Mouse (Mus musculus): Measurements from ENCODE around the gene Cd86. TPM values are rescaled to one million over a fixed set of nuclear protein-coding genes. Genes with fewer than 3 reads are reported as not detected.

Gene Cd86
- polyA plus RNA-seq, 2 experiments: 1.7 to 2.4 TPM

DNA sequence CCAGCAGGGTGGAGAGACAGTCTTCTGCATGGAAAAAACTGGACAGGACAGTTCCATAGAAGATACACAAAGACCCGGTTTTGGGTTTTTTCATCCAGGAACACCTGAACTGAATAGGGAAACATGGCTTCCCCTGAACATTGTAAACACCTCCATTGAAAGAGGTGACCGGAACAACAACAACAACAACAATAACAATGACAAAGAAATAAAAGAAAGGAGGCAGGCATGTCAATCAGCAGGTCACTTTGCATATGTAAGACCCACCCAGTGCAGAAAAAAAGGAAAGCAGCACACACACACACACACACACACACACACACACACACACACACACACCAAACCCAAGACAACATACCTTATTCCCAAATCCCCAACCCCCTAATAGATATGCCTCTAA lies 52.2 kb downstream of the Cd86 start:
- Histone ChIP-seq H3K4me3 (replicated peaks; ENCODE audit: low read length) (no peak overlapping the region), H3K4me1 (ENCODE audit: control insufficient read depth, insufficient read depth, low read length) (no peaks in the 10 kb centered on the region), H3K4me2 (replicated peaks; ENCODE audit: low read depth, low read length, severe bottlenecking) (no peak overlapping the region), H3K27ac (replicated peaks; ENCODE audit: low read depth, low read length) (no peak overlapping the region), H3K36me3 (ENCODE audit: control insufficient read depth, insufficient read depth, low read length) (no peaks in the 10 kb centered on the region), H3K9me3 (ENCODE audit: control insufficient read depth, low read length) (no peaks in the 10 kb centered on the region), H3K9ac (ENCODE audit: low read depth, low read length, severe bottlenecking) (no peak overlapping the region), H3K27me3 (ENCODE audit: control insufficient read depth, insufficient read depth, low read length) (no peaks in the 10 kb centered on the region)
- no peak for ATAC-seq (ENCODE audit: low FRiP score, low read depth)
- WGBS: 92% methylated on average over 2 of the region's 2 CpGs
- no peak for TF ChIP-seq POLR2A (IDR thresholded peaks at IDR 0.05; ENCODE audit: borderline replicate concordance, extremely low read depth, insufficient read depth, insufficient read length)
- no peak for DNase-seq (ENCODE audit: low spot score)

DNA sequence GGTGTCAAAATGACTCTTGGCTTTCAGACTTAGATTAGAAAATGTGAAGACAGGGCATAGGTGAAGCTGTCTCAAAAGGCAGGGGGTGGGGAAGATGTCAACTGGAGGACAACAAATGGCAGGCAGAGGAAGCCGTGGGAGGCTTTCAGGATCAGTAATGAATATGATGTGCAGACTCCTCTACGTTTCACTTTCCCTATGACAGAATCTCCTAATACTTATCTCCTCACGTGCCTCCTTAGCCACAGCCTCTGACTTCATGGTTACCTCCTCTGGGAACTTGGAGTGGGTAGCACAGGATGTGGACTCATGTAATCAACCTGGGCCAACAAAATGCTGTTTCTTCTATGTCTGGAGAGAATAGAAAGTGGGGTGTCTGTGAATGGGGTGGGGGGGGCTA lies 63.2 kb downstream of the Cd86 start:
- WGBS: 70% methylated on average over 3 of the region's 3 CpGs
- Histone ChIP-seq H3K4me1 (ENCODE audit: control insufficient read depth, insufficient read depth, low read length) (no peaks in the 10 kb centered on the region), H3K9ac (ENCODE audit: low read depth, low read length, severe bottlenecking) (no peak overlapping the region), H3K4me3 (replicated peaks; ENCODE audit: low read length) (no peak overlapping the region), H3K36me3 (ENCODE audit: control insufficient read depth, insufficient read depth, low read length) (no peaks in the 10 kb centered on the region), H3K4me2 (replicated peaks; ENCODE audit: low read depth, low read length, severe bottlenecking) (no peak overlapping the region), H3K9me3 (ENCODE audit: control insufficient read depth, low read length) (no peaks in the 10 kb centered on the region), H3K27me3 (ENCODE audit: control insufficient read depth, insufficient read depth, low read length) (no peaks in the 10 kb centered on the region), H3K27ac (replicated peaks; ENCODE audit: low read depth, low read length) (no peak overlapping the region)
- DNase-seq (ENCODE audit: low spot score): no peak
- TF ChIP-seq POLR2A (IDR thresholded peaks at IDR 0.05; ENCODE audit: borderline replicate concordance, extremely low read depth, insufficient read depth, insufficient read length): no peak
- no peak for ATAC-seq (ENCODE audit: low FRiP score, low read depth)

DNA sequence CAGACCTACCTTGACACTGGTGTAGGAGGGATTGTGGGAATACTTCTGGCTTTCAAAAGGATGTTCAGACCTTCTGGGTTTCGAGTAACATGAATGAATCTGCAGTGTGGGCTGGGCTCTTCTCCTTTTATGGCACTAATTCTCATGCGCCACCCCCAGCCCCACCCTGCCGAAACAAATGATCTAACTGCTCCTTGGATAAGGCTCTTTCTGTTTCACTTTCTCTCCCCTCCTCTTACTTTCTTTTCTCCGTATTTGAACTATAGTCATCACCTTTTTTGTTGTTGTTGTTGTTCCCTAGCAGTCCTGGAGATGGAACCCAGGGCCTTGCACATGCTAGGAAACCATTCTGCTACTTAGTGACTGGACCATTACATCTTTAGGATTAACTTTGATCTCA lies 67.6 kb downstream of the Cd86 start:
- no peaks in the 10 kb centered on the region for H3K36me3 ChIP-seq (ENCODE audit: control insufficient read depth, insufficient read depth, low read length)
- no peak overlapping the region for H3K4me2 ChIP-seq (replicated peaks; ENCODE audit: low read depth, low read length, severe bottlenecking)
- WGBS: 75% methylated on average over 4 of the region's 4 CpGs
- no peak overlapping the region for H3K4me3 ChIP-seq (replicated peaks; ENCODE audit: low read length)
- TF ChIP-seq POLR2A (IDR thresholded peaks at IDR 0.05; ENCODE audit: borderline replicate concordance, extremely low read depth, insufficient read depth, insufficient read length): no peak
- DNase-seq (ENCODE audit: low spot score) (no peak), ATAC-seq (ENCODE audit: low FRiP score, low read depth) (no peak)
- no peak overlapping the region for H3K9ac ChIP-seq (ENCODE audit: low read depth, low read length, severe bottlenecking)
- no peaks in the 10 kb centered on the region for H3K27me3 ChIP-seq (ENCODE audit: control insufficient read depth, insufficient read depth, low read length)
- H3K4me1 ChIP-seq (ENCODE audit: control insufficient read depth, insufficient read depth, low read length): no peaks in the 10 kb centered on the region
- no peak overlapping the region for H3K27ac ChIP-seq (replicated peaks; ENCODE audit: low read depth, low read length)
- no peaks in the 10 kb centered on the region for H3K9me3 ChIP-seq (ENCODE audit: control insufficient read depth, low read length)

DNA sequence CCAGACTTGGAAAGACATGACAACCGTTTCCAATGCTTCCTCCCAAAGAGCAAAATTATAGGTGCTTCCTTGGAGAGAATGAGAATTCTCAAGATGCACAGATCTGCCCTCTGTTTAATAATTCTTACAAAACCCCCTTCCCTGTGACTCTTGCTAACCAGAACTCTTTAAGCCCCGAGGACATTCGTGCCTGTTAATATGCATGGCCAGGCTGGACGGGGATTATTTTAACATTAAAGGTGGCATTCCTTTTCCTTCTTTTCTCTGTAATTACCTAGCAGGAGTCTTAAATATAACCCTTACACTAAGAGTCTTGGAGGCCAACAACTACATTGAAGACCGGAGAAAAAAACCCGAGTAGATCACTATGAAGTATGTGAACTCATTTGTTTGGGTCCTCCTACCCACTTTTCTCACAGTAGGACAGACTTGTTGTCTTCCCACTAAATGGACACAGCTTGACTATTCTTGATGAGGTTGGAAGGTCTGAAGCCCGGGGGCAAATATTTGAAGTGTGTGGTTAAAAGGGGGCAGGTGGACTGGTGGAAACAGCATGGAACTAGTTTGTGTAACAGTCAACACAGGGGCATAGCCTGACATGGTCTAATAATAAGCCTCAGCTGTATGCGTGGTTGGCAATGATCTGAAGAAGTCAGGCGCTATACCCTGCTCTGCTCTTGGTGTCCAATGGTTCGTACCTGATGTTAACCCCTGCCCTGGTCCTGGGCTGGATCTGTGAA lies 69.0 kb downstream of the Cd86 start:
- 77% methylated on average over 10 of the region's 10 CpGs for WGBS
- H3K4me1 ChIP-seq (ENCODE audit: control insufficient read depth, insufficient read depth, low read length): no peaks in the 10 kb centered on the region
- H3K36me3 ChIP-seq (ENCODE audit: control insufficient read depth, insufficient read depth, low read length): no peaks in the 10 kb centered on the region
- no peak overlapping the region for H3K27ac ChIP-seq (replicated peaks; ENCODE audit: low read depth, low read length)
- no peak for DNase-seq (ENCODE audit: low spot score)
- no peak overlapping the region for H3K4me2 ChIP-seq (replicated peaks; ENCODE audit: low read depth, low read length, severe bottlenecking)
- no peak overlapping the region for H3K4me3 ChIP-seq (replicated peaks; ENCODE audit: low read length)
- no peak overlapping the region for H3K9ac ChIP-seq (ENCODE audit: low read depth, low read length, severe bottlenecking)
- H3K27me3 ChIP-seq (ENCODE audit: control insufficient read depth, insufficient read depth, low read length): no peaks in the 10 kb centered on the region
- ATAC-seq (ENCODE audit: low FRiP score, low read depth): no peak
- TF ChIP-seq POLR2A (IDR thresholded peaks at IDR 0.05; ENCODE audit: borderline replicate concordance, extremely low read depth, insufficient read depth, insufficient read length): no peak
- H3K9me3 ChIP-seq (ENCODE audit: control insufficient read depth, low read length): no peaks in the 10 kb centered on the region

DNA sequence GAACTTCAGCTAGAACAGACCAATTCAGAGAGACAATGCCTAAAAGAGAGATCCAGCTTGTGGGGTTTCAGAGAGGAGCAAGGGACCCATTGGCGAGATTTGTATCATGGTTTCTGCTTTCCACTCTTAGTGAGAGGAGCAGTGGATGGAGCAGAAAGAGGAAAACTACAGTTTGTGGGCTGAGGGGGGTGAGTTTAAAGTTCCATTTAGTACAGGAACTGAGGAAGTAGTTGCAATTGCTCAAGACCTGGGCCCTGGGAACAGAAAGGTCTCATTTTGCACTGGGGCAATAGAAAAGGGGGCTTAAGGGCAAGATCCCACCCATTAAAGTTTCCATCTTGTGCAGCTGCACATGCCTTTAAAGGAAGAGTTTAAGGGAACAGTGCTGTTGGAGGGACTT lies 76.0 kb downstream of the Cd86 start:
- Histone ChIP-seq H3K27me3 (ENCODE audit: control insufficient read depth, insufficient read depth, low read length) (no peaks in the 10 kb centered on the region), H3K27ac (replicated peaks; ENCODE audit: low read depth, low read length) (no peak overlapping the region), H3K36me3 (ENCODE audit: control insufficient read depth, insufficient read depth, low read length) (no peaks in the 10 kb centered on the region), H3K4me1 (ENCODE audit: control insufficient read depth, insufficient read depth, low read length) (no peaks in the 10 kb centered on the region), H3K4me3 (replicated peaks; ENCODE audit: low read length) (no peak overlapping the region), H3K4me2 (replicated peaks; ENCODE audit: low read depth, low read length, severe bottlenecking) (no peak overlapping the region), H3K9me3 (ENCODE audit: control insufficient read depth, low read length) (no peaks in the 10 kb centered on the region), H3K9ac (ENCODE audit: low read depth, low read length, severe bottlenecking) (no peak overlapping the region)
- 76% methylated on average over 1 of the region's 1 CpGs for WGBS
- ATAC-seq (ENCODE audit: low FRiP score, low read depth): no peak
- no peak for DNase-seq (ENCODE audit: low spot score)
- no peak for TF ChIP-seq POLR2A (IDR thresholded peaks at IDR 0.05; ENCODE audit: borderline replicate concordance, extremely low read depth, insufficient read depth, insufficient read length)
